Mouse (Mus musculus) left cerebral cortex, adult 6 months (tissue): ENCODE data around the gene Zfp503. TPM values are rescaled to one million over a fixed set of nuclear protein-coding genes. Genes with fewer than 3 reads are reported as not detected.

ENCODE experiments used
- long read RNA-seq, 2 experiments: library from polyadenylated mRNA; unstranded; transcript quantifications; one replicate each; pipeline ENCODE4 v2.0.0; 2019 to 2020
- polyA plus RNA-seq: library from polyadenylated mRNA; unstranded; fragments of <200 nt; fragmentation: Nextera tagmentation; gene quantifications from 2 replicates; pipeline ENCODE4 v1.2.3, GENCODE M21; 2021

Zfp503 gene
- polyA plus RNA-seq: 0.31 and 0.74 TPM in 2 replicates
- long read RNA-seq, experiment 1, partial matches to known transcripts: 3 of 3 reads
- long read RNA-seq, experiment 1, other reads (novel, unspliced or antisense): 0 of 3 reads
- long read RNA-seq, experiment 2, partial matches to known transcripts: 0 of 1 reads
- long read RNA-seq, experiment 2, other reads (novel, unspliced or antisense): 1 of 1 reads

DNA sequence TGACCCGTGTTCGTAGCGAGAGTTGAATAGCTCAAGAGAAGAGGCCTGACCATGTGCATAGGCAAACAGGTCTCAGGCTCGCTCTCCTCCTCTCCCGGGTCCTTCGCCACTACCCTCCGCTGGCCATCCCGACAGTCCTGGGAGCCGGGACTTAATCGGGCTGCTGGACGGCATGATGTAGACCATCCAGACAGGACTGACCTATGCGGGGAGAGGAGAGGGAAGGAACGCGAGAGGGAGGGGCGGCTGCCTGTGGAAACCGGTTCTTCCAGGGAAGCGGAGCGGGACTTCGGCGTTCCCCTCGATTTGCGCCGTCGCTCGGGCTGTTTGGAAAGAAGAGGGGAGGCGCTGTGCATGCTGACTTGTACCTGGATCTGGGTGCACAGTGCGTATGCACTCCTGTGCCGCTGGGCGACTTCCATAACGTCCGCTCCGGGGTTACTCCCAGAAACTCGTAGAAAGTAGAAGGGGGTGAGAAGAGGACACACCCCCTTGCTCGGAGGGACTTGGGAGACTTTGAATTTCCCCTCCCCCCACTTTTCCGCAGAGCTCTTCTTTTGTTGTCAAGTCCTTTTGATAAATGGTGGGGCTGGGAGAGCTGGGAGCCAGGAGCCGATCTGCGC, at the start of gene Zfp503:
TSS of gene Zfp503 (minus strand) at position 311 of the 623 bp plus-strand sequence.

GRCm38 (mm10) chr14:22019252-22019948, 30.0 kb upstream of the Zfp503 start, which contains the start of gene Lrmda:
Lrmda (plus strand) TSS chr14:22019712.

Other genes with a start within 250 kb of the Zfp503 start
- 26.2 and 47.8 TPM in 2 replicates for gene Samd8, start 239.1 kb downstream of the Zfp503 start, polyA plus RNA-seq
- gene Dusp13, start 238.4 kb downstream of the Zfp503 start, polyA plus RNA-seq: 0.24 and 0.58 TPM in 2 replicates
- 279 and 343 TPM in 2 replicates for gene Vdac2, start 164.4 kb downstream of the Zfp503 start, polyA plus RNA-seq
- gene Comtd1, start 140.6 kb downstream of the Zfp503 start, polyA plus RNA-seq: 49.1 and 50.1 TPM in 2 replicates
- 2.5 and 3.3 TPM in 2 replicates for gene Lrmda, start 30.1 kb upstream of the Zfp503 start, polyA plus RNA-seq